Mouse (Mus musculus) lung, embryonic 16.5 days (tissue): ENCODE measurements around the gene Slc2a1. TPM values are rescaled to one million over a fixed set of nuclear protein-coding genes. Genes with fewer than 3 reads are reported as not detected.

ENCODE experiments used
- ATAC-seq: fragments of 200-750 bp; cut with Nextera tagmentation; 2 replicates; pipeline ENCODE4 v1.8.0; 2017; ENCODE audit warnings: low read depth, mild to moderate bottlenecking, moderate library complexity
- H3K27ac ChIP-seq: fragments of 300-500 bp; sonication (generic); 2 replicates; pipeline ENCODE4 v1.5.1; 2014; ENCODE audit warnings: mild to moderate bottlenecking, control low read depth, low read length
- H3K27me3 ChIP-seq: fragments of 300-500 bp; sonication (generic); 2 replicates; pipeline ENCODE4 v1.6.1; 2014; ENCODE audit warnings: low read depth, low read length, mixed read lengths; ENCODE audit not compliant: control insufficient read depth, insufficient read depth
- H3K36me3 ChIP-seq: fragments of 300-500 bp; sonication (generic); 2 replicates; pipeline ENCODE4 v1.6.1; 2014; ENCODE audit warnings: low read length; ENCODE audit not compliant: control insufficient read depth, insufficient read depth
- H3K4me1 ChIP-seq: fragments of 300-500 bp; sonication (generic); replicated peaks from 2 replicates; pipeline ENCODE4 v1.6.1; 2014; ENCODE audit warnings: low read length, mixed read lengths; ENCODE audit not compliant: control insufficient read depth, insufficient read depth
- H3K4me2 ChIP-seq: fragments of 300-500 bp; sonication (generic); 2 replicates; pipeline ENCODE4 v1.6.1; 2014; ENCODE audit warnings: low read depth, low read length, control low read depth
- H3K4me3 ChIP-seq: fragments of 300-500 bp; sonication (generic); 2 replicates; pipeline ENCODE4 v1.5.1; 2014; ENCODE audit warnings: mild to moderate bottlenecking, low read length, control low read depth
- H3K9ac ChIP-seq: fragments of 300-500 bp; sonication (generic); 2 replicates; pipeline ENCODE4 v1.6.1; 2014; ENCODE audit warnings: low read length, control low read depth
- H3K9me3 ChIP-seq: fragments of 300-500 bp; sonication (generic); 2 replicates; pipeline ENCODE4 v1.6.1; 2016; ENCODE audit warnings: low read length; ENCODE audit not compliant: control insufficient read depth
- whole genome bisulfite sequencing: fragments of 180-500 bp; shearing (Covaris S2); extraction: QIAGEN DNeasy Blood & Tissue Kit; methylation state at CpG from one replicate; pipeline ENCODE4 v1.1.7; 2014; 5-methylcytosine and 5-hydroxymethylcytosine counted together
- polyA plus RNA-seq: library from polyadenylated mRNA; unstranded; fragments of >200 nt; fragmentation: Nextera tagmentation; extraction: Ambion mirVana; gene quantifications from 2 replicates; pipeline ENCODE4 v1.2.1, GENCODE M21; 2015

Gene Slc2a1
- polyA plus RNA-seq, 1 experiment from 2014 or later, result 95.7 TPM

DNA sequence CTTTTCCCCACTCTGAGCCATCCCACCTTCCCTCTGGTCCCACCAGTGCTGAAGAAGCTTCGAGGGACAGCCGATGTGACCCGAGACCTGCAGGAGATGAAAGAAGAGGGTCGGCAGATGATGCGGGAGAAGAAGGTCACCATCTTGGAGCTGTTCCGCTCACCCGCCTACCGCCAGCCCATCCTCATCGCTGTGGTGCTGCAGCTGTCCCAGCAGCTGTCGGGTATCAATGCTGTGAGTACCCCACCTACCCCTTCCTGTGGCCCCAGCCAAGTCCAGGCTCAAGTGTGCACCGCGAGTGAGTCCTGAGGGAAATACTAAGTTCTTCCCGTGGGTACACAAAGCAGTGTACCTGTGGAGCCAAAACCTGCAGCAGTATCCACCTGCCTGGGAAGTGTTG, 24.8 kb downstream of the Slc2a1 start:
- WGBS, result 88% methylated on average over 13 of the region's 13 CpGs
- Histone ChIP-seq H3K4me1 (peaks cover 4% of the 10 kb centered on the region; the same call in 1 of the 2 replicates), H3K27me3 (no peaks in the 10 kb centered on the region), H3K27ac (no peak overlapping the region), H3K4me2 (no peak overlapping the region), H3K36me3 (peaks cover 54% of the 10 kb centered on the region), H3K4me3 (no peak overlapping the region), H3K9me3 (no peaks in the 10 kb centered on the region), H3K9ac (no peak overlapping the region)
- ATAC-seq, result no peak

GRCm38 (mm10) chr4:119133860-119134259, 25.3 kb downstream of the Slc2a1 start:
- ATAC-seq, result no peak
- Histone ChIP-seq H3K36me3 (peaks cover 54% of the 10 kb centered on the region), H3K27me3 (no peaks in the 10 kb centered on the region), H3K4me2 (no peak overlapping the region), H3K4me3 (no peak overlapping the region), H3K9me3 (no peaks in the 10 kb centered on the region), H3K4me1 (peaks cover 4% of the 10 kb centered on the region; the same call in 1 of the 2 replicates), H3K9ac (no peak overlapping the region), H3K27ac (no peak overlapping the region)
- WGBS, result 87% methylated on average over 13 of the region's 13 CpGs

- no peak for ATAC-seq
- Histone ChIP-seq H3K4me3 (no peak overlapping the region), H3K36me3 (peaks cover 47% of the 10 kb centered on the region), H3K4me1 (peaks cover 4% of the 10 kb centered on the region; the same call in 1 of the 2 replicates), H3K27ac (no peak overlapping the region), H3K9ac (no peak overlapping the region), H3K4me2 (no peak overlapping the region), H3K9me3 (no peaks in the 10 kb centered on the region), H3K27me3 (no peaks in the 10 kb centered on the region)
- 70% methylated on average over 8 of the region's 8 CpGs for WGBS
These were observed 28.8 kb downstream of the Slc2a1 start for GRCm38 (mm10) chr4:119137313-119137712.

DNA sequence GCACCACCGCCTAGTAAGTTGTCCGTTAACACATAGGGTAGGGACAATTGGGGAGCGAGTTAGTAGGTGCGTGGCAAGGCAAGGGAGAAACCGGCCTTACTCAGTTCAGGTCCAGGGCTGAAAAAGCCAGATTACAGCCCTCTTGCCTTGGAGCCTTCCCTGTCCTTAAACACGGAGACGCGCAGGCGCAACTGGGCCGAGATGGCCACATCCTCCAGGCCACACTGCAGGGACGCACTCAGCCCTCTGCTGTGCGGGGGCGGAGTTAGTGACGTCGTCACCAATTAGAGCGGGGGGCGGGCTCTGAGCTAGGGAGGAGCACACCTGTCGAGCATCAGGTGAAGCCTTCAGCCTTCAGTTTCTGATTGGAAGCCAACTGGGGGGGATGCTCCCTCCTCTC, 29.7 kb downstream of the Slc2a1 start:
- 17% methylated on average over 18 of the region's 18 CpGs for WGBS
- Histone ChIP-seq H3K4me3 (0 out of 2 replicates have a peak overlapping the region, but pooled peaks have one; percentile 9), H3K9me3 (no peaks in the 10 kb centered on the region), H3K9ac (no peak overlapping the region), H3K4me1 (peaks cover 4% of the 10 kb centered on the region; the same call in 1 of the 2 replicates), H3K4me2 (peak overlapping the region; percentile 32; the same call in 1 of the 2 replicates), H3K27me3 (no peaks in the 10 kb centered on the region), H3K36me3 (peaks cover 39% of the 10 kb centered on the region), H3K27ac (peak overlapping the region; percentile 31; the same call in 1 of the 2 replicates)
- ATAC-seq, result peak; percentile 81

- Histone ChIP-seq H3K4me3 (no peak overlapping the region), H3K4me2 (peak overlapping the region; percentile 32; the same call in 1 of the 2 replicates), H3K9ac (no peak overlapping the region), H3K4me1 (peaks cover 4% of the 10 kb centered on the region; the same call in 1 of the 2 replicates), H3K27ac (no peak overlapping the region), H3K36me3 (peaks cover 33% of the 10 kb centered on the region), H3K9me3 (no peaks in the 10 kb centered on the region), H3K27me3 (no peaks in the 10 kb centered on the region)
- no peak for ATAC-seq
- 64% methylated on average over 8 of the region's 8 CpGs for WGBS
These were observed 30.3 kb downstream of the Slc2a1 start for GRCm38 (mm10) chr4:119138776-119139175.

- no peak overlapping the region for H3K4me2 ChIP-seq
- H3K4me1 ChIP-seq, result peaks cover 4% of the 10 kb centered on the region; the same call in 1 of the 2 replicates
- H3K4me3 ChIP-seq, result no peak overlapping the region
- H3K27ac ChIP-seq, result no peak overlapping the region
- no peaks in the 10 kb centered on the region for H3K9me3 ChIP-seq
- no peak overlapping the region for H3K9ac ChIP-seq
- no peak for ATAC-seq
- H3K27me3 ChIP-seq, result no peaks in the 10 kb centered on the region
- WGBS, result 45% methylated on average over 3 of the region's 3 CpGs
- peaks cover 22% of the 10 kb centered on the region for H3K36me3 ChIP-seq
These were observed 31.6 kb downstream of the Slc2a1 start for GRCm38 (mm10) chr4:119140126-119140525.

- Histone ChIP-seq H3K9me3 (no peaks in the 10 kb centered on the region), H3K9ac (no peak overlapping the region), H3K27me3 (no peaks in the 10 kb centered on the region), H3K4me1 (peaks cover 4% of the 10 kb centered on the region; the same call in 1 of the 2 replicates), H3K4me2 (no peak overlapping the region), H3K27ac (no peak overlapping the region), H3K36me3 (peaks cover 12% of the 10 kb centered on the region), H3K4me3 (no peak overlapping the region)
- no peak for ATAC-seq
- WGBS, result 61% methylated on average over 10 of the region's 10 CpGs
These were observed 32.7 kb downstream of the Slc2a1 start for GRCm38 (mm10) chr4:119141191-119141590.

DNA sequence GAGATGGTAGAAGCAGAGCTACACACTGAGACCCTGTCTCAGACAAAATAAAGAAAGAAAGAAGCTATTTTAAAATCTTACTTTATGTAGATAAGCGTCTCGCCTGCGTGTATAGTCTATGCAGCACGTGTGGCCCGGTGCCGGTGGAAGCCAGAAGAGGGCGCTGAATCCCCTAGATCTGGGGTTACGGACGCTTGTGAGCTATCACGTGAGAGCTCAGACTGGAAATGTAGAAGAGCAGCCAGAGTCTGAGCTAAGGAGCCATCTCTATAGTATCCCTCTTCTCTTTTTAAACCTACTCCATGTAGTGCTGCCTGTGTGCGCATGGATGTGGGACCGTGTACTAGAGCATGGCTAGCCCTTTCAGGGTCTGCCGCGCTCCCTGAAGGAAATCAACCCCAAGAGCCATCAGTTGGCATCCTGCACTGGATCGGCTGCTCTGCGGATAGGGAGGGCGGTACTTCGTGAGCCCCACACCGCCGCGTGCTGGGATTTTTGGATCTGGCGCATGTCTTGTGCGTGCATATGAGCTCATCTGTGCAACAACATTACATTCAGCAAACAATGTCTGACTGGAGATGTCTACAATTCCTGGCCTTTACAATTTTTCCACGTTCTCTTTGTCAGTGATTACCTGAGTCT, 33.8 kb downstream of the Slc2a1 start:
- Histone ChIP-seq H3K4me3 (peak overlapping the region; percentile 30), H3K9ac (0 out of 2 replicates have a peak overlapping the region, but pooled peaks have one; percentile 30), H3K36me3 (peaks cover 3% of the 10 kb centered on the region; the same call in 1 of the 2 replicates), H3K27me3 (no peaks in the 10 kb centered on the region), H3K4me2 (peak overlapping the region; percentile 50), H3K9me3 (no peaks in the 10 kb centered on the region), H3K4me1 (peaks cover 4% of the 10 kb centered on the region; the same call in 1 of the 2 replicates), H3K27ac (no peak overlapping the region)
- WGBS, result 24% methylated on average over 24 of the region's 24 CpGs
- peak; percentile 85 for ATAC-seq

GRCm38 (mm10) chr4:119146816-119147215, 38.3 kb downstream of the Slc2a1 start:
- whole genome bisulfite sequencing, result 73% methylated on average over 7 of the region's 7 CpGs
- no peaks in the 10 kb centered on the region for H3K9me3 ChIP-seq
- no peak overlapping the region for H3K4me2 ChIP-seq
- no peaks in the 10 kb centered on the region for H3K4me1 ChIP-seq
- no peak overlapping the region for H3K27ac ChIP-seq
- ATAC-seq, result no peak
- H3K9ac ChIP-seq, result no peak overlapping the region
- no peak overlapping the region for H3K4me3 ChIP-seq
- H3K27me3 ChIP-seq, result no peaks in the 10 kb centered on the region
- no peaks in the 10 kb centered on the region for H3K36me3 ChIP-seq
